Mouse (Mus musculus): Measurements from ENCODE around the gene Olfr69.

- TF ChIP-seq CTCF (IDR thresholded peaks at IDR 0.05; ENCODE audit: control insufficient read depth, insufficient read depth, insufficient replicate concordance, low read depth, low read length) (no peak), POLR2A (IDR thresholded peaks at IDR 0.05; ENCODE audit: control insufficient read depth, low read depth, low read length) (no peak)
These were observed 20.3 kb upstream of the Olfr69 start, which contains the start of gene Olfr67 for GRCm38 (mm10) chr7:103791721-103792120.
